Mouse (Mus musculus) heart, postnatal 4 days (tissue): Measurements from ENCODE around the gene Cped1. TPM values are rescaled to one million over a fixed set of nuclear protein-coding genes. Genes with fewer than 3 reads are reported as not detected.
A peak's percentile ranks its signal among the peaks of the same experiment; 100 is the strongest.

Experiments
- DNase-seq: peaks from one replicate; pipeline ENCODE4 v3.0.0; 2021
- total RNA-seq, 2 experiments: library from RNA; stranded (reverse); gene quantifications; 2 replicates each; pipeline ENCODE4 v1.2.3; 2021

Cped1 gene
- total RNA-seq, 2 experiments from 2014 or later, result 7.2 to 9.9 TPM

- no peak for DNase-seq
These were observed 41.3 kb downstream of the Cped1 start for GRCm38 (mm10) chr6:22026761-22027594.

GRCm38 (mm10) chr6:22027854-22028253 is 42.1 kb downstream of the Cped1 start:
- no peak for DNase-seq

- no peak for DNase-seq
These were observed 44.7 kb downstream of the Cped1 start for GRCm38 (mm10) chr6:22030381-22030780.

- DNase-seq, result no peak
These were observed 47.5 kb downstream of the Cped1 start for GRCm38 (mm10) chr6:22033188-22033587.

- no peak for DNase-seq
These were observed 49.7 kb downstream of the Cped1 start for GRCm38 (mm10) chr6:22035408-22035807.

GRCm38 (mm10) chr6:22035895-22036294 is 50.2 kb downstream of the Cped1 start:
- no peak for DNase-seq

- no peak for DNase-seq
These were observed 50.7 kb downstream of the Cped1 start for GRCm38 (mm10) chr6:22036396-22036795.

GRCm38 (mm10) chr6:22036911-22037310 is 51.2 kb downstream of the Cped1 start:
- DNase-seq, result no peak

GRCm38 (mm10) chr6:22037441-22038050 is 51.8 kb downstream of the Cped1 start:
- DNase-seq, result no peak

GRCm38 (mm10) chr6:22039666-22040065 is 54.0 kb downstream of the Cped1 start:
- DNase-seq, result peak; percentile 14

- peak; percentile 41 for DNase-seq
These were observed 59.3 kb downstream of the Cped1 start for GRCm38 (mm10) chr6:22044880-22045605.

GRCm38 (mm10) chr6:22047101-22047500 is 61.4 kb downstream of the Cped1 start:
- no peak for DNase-seq

GRCm38 (mm10) chr6:22049093-22049492 is 63.4 kb downstream of the Cped1 start:
- DNase-seq, result peak; percentile 12

- DNase-seq, result no peak
These were observed 65.8 kb downstream of the Cped1 start for GRCm38 (mm10) chr6:22051526-22051925.

- DNase-seq, result no peak
These were observed 67.3 kb downstream of the Cped1 start for GRCm38 (mm10) chr6:22053014-22053413.

GRCm38 (mm10) chr6:22064341-22064740 is 78.6 kb downstream of the Cped1 start:
- peak; percentile 14 for DNase-seq

- DNase-seq, result no peak
These were observed 85.0 kb downstream of the Cped1 start for GRCm38 (mm10) chr6:22070603-22071322.

- DNase-seq, result no peak
These were observed 85.7 kb downstream of the Cped1 start for GRCm38 (mm10) chr6:22071323-22071840.

- DNase-seq, result no peak
These were observed 87.0 kb downstream of the Cped1 start for GRCm38 (mm10) chr6:22072737-22073136.

- DNase-seq, result no peak
These were observed 88.7 kb downstream of the Cped1 start for GRCm38 (mm10) chr6:22074232-22075083.

GRCm38 (mm10) chr6:22078686-22079264 is 93.1 kb downstream of the Cped1 start:
- no peak for DNase-seq
